Mouse (Mus musculus): ENCODE measurements around the gene Asprv1.

Gene Asprv1

GRCm38 (mm10) chr6:86665560-86666307, 37.8 kb downstream of the Asprv1 start:
- DNase-seq (ENCODE audit: extremely low spot score, low spot score), result no peak

DNA sequence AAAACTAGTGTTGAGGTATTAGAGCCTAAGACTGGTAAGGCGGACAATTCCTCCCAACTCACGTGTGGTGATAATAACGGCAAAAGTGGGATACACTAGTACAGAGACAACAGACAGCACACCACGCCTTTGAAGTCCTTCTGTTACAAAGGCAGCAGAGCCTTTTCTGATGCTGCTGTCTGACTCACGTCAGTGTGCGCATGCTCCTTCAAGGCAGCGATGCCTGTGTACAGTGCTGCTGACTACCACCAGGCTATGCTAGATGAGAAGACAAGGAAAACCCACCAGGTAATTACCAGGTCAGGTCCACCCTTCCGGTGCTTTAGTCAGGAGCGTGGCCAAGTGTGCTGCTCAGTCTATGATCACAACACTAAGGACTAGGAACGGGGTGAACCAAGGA, 39.1 kb downstream of the Asprv1 start:
- no peak for DNase-seq (ENCODE audit: extremely low spot score, low spot score)

DNA sequence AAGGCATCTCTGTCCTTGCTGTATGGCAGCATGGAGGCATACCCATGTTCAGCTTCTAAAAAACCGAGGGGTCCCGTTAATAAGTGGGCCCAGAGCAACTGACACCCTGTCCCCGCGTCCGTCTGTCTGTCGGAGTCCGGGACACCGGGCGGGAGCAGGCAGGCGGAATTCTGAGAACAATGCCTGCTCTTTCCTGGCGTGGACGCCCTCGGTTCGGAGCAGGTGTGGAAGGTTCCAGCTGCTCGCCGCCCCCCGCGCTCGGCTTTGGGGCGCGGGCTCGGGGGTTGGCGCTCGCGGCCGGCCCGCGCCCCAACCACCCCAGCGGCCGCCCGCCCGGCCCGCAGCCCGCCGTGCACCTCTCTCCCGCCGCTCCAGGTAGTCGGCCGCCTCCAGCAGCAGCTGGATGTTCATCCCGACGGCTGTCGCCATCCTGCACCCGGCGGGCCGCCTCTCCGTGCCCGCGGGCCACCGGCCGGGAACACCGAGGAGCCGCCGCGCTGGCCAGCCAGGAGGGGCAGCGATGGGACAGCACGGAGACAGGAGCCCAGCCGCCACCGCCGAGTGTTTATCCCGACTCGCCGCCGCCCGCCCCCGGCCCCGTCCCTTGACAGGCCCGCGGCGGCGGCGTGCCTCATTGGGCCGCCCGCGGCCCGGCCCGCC, 40.7 kb downstream of the Asprv1 start, which contains the start of gene Mxd1:
Gene Mxd1, minus strand, starts transcription at position 582 of the 660 bp plus-strand sequence.
- no peak for DNase-seq (ENCODE audit: extremely low spot score, low spot score)

GRCm38 (mm10) chr6:86669240-86669727, 41.3 kb downstream of the Asprv1 start:
- DNase-seq (ENCODE audit: extremely low spot score, low spot score), result peak; percentile 99

DNA sequence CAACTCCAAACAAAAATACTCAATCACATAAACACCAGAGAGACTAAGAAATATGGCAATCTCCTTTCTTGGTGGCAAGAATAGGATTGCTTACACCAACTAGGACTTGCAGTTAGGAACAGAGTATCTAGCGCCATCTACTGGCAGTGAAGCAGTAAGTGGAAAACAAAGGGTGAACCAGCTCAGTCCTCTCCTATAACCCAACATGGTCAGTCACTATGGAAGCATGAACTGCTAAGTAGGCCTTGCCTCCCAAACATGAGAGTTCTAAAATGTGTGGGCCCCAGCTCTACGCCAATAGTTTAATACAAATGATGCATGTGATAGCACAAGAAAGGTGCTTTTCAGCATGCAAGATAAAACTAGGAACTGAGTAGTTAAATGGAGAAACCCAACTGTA, 42.9 kb downstream of the Asprv1 start:
- peak; percentile 43 for DNase-seq (ENCODE audit: extremely low spot score, low spot score)

DNA sequence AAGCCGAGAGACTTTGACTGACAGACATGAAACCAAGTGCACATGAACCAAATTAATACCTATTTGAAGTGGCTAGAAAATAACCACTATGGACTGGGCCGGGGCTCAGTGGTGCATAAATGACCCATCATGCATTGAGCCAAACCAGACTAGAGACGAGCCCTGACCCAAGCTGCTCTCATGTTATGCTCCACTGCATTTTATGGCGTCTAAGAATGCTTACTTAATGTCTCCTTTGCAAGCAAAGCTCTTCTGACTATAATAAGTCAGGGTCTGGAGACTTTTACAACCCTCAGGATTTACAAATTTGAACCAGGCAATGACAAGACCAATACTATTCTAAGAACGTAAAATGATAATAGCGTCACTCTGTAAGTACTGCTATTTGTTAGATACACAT, 50.4 kb downstream of the Asprv1 start:
- no peak for DNase-seq (ENCODE audit: extremely low spot score, low spot score)
